Mouse (Mus musculus): Measurements from ENCODE around the gene Hirip3. TPM values are rescaled to one million over a fixed set of nuclear protein-coding genes. Genes with fewer than 3 reads are reported as not detected.

Hirip3 gene
- 58.5 and 69.2 TPM in 2 replicates for polyA plus RNA-seq (2012; rRNA removed)

GRCm38 (mm10) chr7:126861429-126862130 is at the start of gene Hirip3:
TSS of gene Hirip3 (plus strand) at chr7:126861972.
- H3K27ac ChIP-seq (ENCODE audit: insufficient read depth, low read length) = peak within 1 kb of the TSS; percentile 46
- H3K4me1 ChIP-seq (ENCODE audit: control insufficient read depth, insufficient read depth, low read length) = peaks cover 4% of the 10 kb centered on the region
- TF ChIP-seq CTCF (IDR thresholded peaks at IDR 0.05; ENCODE audit: extremely low read depth, insufficient read depth, low read length) = no peak
- TF ChIP-seq POLR2A (IDR thresholded peaks at IDR 0.05; ENCODE audit: extremely low read depth, insufficient read depth, low read length) = peak; percentile 81
- peak within 1 kb of the TSS; percentile 41 for H3K4me3 ChIP-seq (ENCODE audit: insufficient read depth, low read length)

- Histone ChIP-seq H3K4me3 (ENCODE audit: insufficient read depth, low read length) (no peak overlapping the region), H3K27ac (ENCODE audit: insufficient read depth, low read length) (no peak overlapping the region), H3K4me1 (ENCODE audit: control insufficient read depth, insufficient read depth, low read length) (no peaks in the 10 kb centered on the region)
- TF ChIP-seq POLR2A (IDR thresholded peaks at IDR 0.05; ENCODE audit: extremely low read depth, insufficient read depth, low read length) (no peak), CTCF (IDR thresholded peaks at IDR 0.05; ENCODE audit: extremely low read depth, insufficient read depth, low read length) (no peak)
These were observed 46.0 kb upstream of the Hirip3 start for GRCm38 (mm10) chr7:126815726-126816222.

GRCm38 (mm10) chr7:126816494-126816893 is 45.3 kb upstream of the Hirip3 start:
- Histone ChIP-seq H3K27ac (ENCODE audit: insufficient read depth, low read length) (no peak overlapping the region), H3K4me1 (ENCODE audit: control insufficient read depth, insufficient read depth, low read length) (no peaks in the 10 kb centered on the region)

DNA sequence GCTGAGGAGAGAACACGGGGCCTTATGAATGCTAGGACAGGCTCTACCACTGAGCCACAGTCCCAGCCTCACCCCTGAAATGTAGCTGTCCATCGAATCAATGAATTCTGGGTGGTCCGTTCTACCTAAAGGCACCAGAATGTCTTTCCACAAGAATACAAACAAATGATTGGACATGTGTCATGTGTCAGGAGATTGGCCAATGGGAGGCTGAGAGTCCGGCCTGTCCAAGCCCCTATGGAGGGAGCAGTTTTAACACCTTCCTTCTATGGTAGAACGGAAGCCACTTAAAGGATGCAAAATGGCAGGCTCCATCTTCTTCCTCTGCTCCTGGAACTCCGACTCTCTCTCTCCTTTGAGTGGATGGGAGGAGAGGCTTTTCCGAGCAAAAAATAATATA is 44.2 kb upstream of the Hirip3 start:
- TF ChIP-seq CTCF (IDR thresholded peaks at IDR 0.05; ENCODE audit: extremely low read depth, insufficient read depth, low read length) (no peak), POLR2A (IDR thresholded peaks at IDR 0.05; ENCODE audit: extremely low read depth, insufficient read depth, low read length) (no peak)
- Histone ChIP-seq H3K4me1 (ENCODE audit: control insufficient read depth, insufficient read depth, low read length) (0 out of 2 replicates have a peak, but pooled peaks cover 1% of the 10 kb centered on the region), H3K27ac (ENCODE audit: insufficient read depth, low read length) (no peak overlapping the region)

More at GRCm38 (mm10) chr7:126816494-126816893, 45.3 kb upstream of the Hirip3 start:
- H3K4me3 ChIP-seq (ENCODE audit: insufficient read depth, low read length) = no peak overlapping the region
- TF ChIP-seq CTCF (IDR thresholded peaks at IDR 0.05; ENCODE audit: extremely low read depth, insufficient read depth, low read length) = no peak
- TF ChIP-seq POLR2A (IDR thresholded peaks at IDR 0.05; ENCODE audit: extremely low read depth, insufficient read depth, low read length) = no peak

DNA sequence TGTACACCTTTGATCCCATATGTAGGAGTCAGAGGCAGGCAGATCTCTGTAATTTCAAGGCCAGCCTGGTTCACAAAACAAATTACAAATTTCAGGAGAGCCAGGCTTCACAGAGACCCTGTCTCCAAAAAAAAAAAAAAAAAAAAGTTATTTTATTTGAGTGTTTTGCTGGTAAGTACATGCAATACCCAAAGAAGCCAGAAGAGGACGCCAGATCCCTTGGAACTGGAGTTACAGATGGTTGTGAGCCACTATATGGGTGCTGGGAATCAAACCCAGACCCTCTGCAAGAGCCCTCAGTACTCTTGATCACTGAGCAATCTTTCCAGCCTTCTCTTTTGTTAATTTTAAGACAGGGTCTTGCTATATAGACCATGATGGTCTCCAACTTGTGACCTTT is 43.0 kb upstream of the Hirip3 start:
- H3K27ac ChIP-seq (ENCODE audit: insufficient read depth, low read length) = no peak overlapping the region
- H3K4me1 ChIP-seq (ENCODE audit: control insufficient read depth, insufficient read depth, low read length) = 0 out of 2 replicates have a peak, but pooled peaks cover 2% of the 10 kb centered on the region
- H3K4me3 ChIP-seq (ENCODE audit: insufficient read depth, low read length) = no peak overlapping the region
- TF ChIP-seq POLR2A (IDR thresholded peaks at IDR 0.05; ENCODE audit: extremely low read depth, insufficient read depth, low read length) (no peak), CTCF (IDR thresholded peaks at IDR 0.05; ENCODE audit: extremely low read depth, insufficient read depth, low read length) (no peak)

More for the DNA sequence above, 44.2 kb upstream of the Hirip3 start:
- H3K4me3 ChIP-seq (ENCODE audit: insufficient read depth, low read length) = no peak overlapping the region

- peak overlapping the region; percentile 31; the same call in 1 of the 2 replicates for H3K27ac ChIP-seq (ENCODE audit: insufficient read depth, low read length)
- H3K4me3 ChIP-seq (ENCODE audit: insufficient read depth, low read length) = no peak overlapping the region; the same call in 1 of the 2 replicates
- TF ChIP-seq POLR2A (IDR thresholded peaks at IDR 0.05; ENCODE audit: extremely low read depth, insufficient read depth, low read length) (no peak), CTCF (IDR thresholded peaks at IDR 0.05; ENCODE audit: extremely low read depth, insufficient read depth, low read length) (peak; percentile 89)
- peaks cover 2% of the 10 kb centered on the region; the same call in 1 of the 2 replicates for H3K4me1 ChIP-seq (ENCODE audit: control insufficient read depth, insufficient read depth, low read length)
These were observed 39.8 kb upstream of the Hirip3 start for GRCm38 (mm10) chr7:126821835-126822511.

DNA sequence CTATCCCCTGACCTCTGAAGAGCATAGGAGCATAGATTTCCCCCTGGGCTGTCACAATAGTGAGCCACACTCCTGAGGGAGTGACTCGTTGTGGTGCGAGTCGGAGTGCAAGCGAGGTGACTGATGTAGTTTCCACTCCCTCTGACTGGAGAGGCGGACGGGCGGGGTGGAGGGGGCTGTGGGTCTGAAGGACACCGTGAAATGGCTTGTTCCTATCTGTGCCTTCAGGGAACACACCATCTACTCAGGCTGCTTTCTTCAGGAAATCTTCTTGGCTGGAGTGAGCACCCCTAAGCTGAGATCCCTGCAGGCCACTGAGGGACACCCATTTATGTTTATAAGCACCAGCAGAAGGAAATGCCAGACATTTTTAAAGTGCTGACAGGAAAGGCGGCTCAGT is 39.0 kb upstream of the Hirip3 start:
- H3K27ac ChIP-seq (ENCODE audit: insufficient read depth, low read length) = 0 out of 2 replicates have a peak overlapping the region, but pooled peaks have one; percentile 31
- peak overlapping the region; percentile 91 for H3K4me3 ChIP-seq (ENCODE audit: insufficient read depth, low read length)
- peaks cover 2% of the 10 kb centered on the region; the same call in 1 of the 2 replicates for H3K4me1 ChIP-seq (ENCODE audit: control insufficient read depth, insufficient read depth, low read length)
- TF ChIP-seq POLR2A (IDR thresholded peaks at IDR 0.05; ENCODE audit: extremely low read depth, insufficient read depth, low read length) (0 out of 2 replicates have a peak, but pooled peaks have one; percentile 11), CTCF (IDR thresholded peaks at IDR 0.05; ENCODE audit: extremely low read depth, insufficient read depth, low read length) (no peak)

- TF ChIP-seq POLR2A (IDR thresholded peaks at IDR 0.05; ENCODE audit: extremely low read depth, insufficient read depth, low read length) (peak; percentile 71; the same call in 1 of the 2 replicates), CTCF (IDR thresholded peaks at IDR 0.05; ENCODE audit: extremely low read depth, insufficient read depth, low read length) (no peak)
- Histone ChIP-seq H3K4me1 (ENCODE audit: control insufficient read depth, insufficient read depth, low read length) (peaks cover 2% of the 10 kb centered on the region; the same call in 1 of the 2 replicates), H3K27ac (ENCODE audit: insufficient read depth, low read length) (no peak overlapping the region), H3K4me3 (ENCODE audit: insufficient read depth, low read length) (peak overlapping the region; percentile 91)
These were observed 38.5 kb upstream of the Hirip3 start for GRCm38 (mm10) chr7:126823202-126823711.

DNA sequence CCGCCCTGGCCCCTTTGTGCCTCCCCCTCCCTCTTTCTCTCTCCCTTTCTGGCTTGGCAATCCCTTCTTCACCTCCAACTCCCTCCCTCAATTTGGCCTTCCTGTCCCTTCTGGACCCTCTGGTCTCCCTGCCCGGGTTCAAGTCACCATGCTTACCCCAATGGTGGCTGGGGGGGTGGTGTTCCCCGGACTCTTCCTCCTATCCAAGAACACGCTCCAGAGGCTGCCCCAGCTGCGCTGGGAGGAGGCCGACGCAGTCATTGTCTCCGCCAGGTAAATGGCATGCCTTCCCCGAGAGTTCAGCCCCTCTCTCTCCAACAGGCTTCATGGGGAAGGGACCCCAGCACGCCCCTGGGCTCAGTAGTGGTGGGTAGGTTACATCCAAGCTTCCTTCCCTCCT is 37.8 kb upstream of the Hirip3 start:
- Histone ChIP-seq H3K27ac (ENCODE audit: insufficient read depth, low read length) (no peak overlapping the region), H3K4me1 (ENCODE audit: control insufficient read depth, insufficient read depth, low read length) (peaks cover 2% of the 10 kb centered on the region; the same call in 1 of the 2 replicates), H3K4me3 (ENCODE audit: insufficient read depth, low read length) (peak overlapping the region; percentile 91)
- TF ChIP-seq POLR2A (IDR thresholded peaks at IDR 0.05; ENCODE audit: extremely low read depth, insufficient read depth, low read length) = no peak
